Mouse (Mus musculus) colon, adult 2 months (tissue): ENCODE results near the gene 2010003K11Rik. TPM values are rescaled to one million over a fixed set of nuclear protein-coding genes. Genes with fewer than 3 reads are reported as not detected.

Source experiments
- polyA plus RNA-seq: library from polyadenylated mRNA; depleted of rRNA; stranded (reverse); fragments of >200 nt; gene quantifications from 2 replicates; pipeline ENCODE4 v1.2.3, GENCODE M21; 2012; rRNA removed

The 2010003K11Rik gene
- polyA plus RNA-seq: 20.7 and 26.0 TPM in 2 replicates

DNA sequence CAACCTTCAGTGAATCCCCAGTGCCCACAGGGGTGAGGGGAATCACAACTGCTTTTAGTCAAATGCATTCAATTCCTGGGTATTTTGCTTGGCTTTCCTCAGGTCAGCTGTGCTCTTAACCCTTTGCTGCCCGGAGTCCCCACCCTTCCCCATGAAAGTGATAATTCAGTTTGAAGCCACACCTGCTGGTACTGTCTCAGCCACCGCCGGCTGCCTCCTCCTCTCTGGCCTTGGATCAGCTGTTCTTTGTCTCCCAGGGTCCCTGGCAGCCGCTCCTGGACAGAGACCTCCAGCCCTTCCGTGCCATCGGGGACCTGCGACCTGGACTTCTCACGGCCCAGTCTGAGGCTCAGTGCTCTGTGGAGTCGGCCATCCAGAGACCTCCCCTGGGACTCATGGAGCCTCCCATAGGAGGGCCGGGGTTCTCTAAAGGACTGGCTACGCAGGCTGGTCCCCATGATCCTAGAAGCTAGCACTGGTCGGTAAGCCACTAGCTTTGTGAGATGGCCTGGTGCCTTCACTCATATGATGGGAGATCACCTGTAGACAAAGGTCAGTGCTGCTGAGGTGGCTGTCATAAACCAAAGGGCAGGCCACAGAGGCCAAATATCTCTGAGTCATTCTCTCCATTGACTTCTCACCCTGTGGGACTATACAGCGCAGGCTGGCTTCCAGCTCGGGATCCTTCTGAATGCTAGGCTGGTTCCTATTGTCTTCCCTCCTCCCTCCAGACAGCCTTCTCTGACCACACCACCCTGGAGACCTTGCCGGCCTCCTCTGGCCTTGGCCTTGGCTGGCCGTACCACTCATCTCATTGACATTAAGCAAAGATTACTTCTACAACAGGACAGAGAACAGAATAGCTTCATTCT, at the start of gene 2010003K11Rik:
TSS of gene 2010003K11Rik (minus strand) at position 522 of the 872 bp plus-strand sequence.

DNA sequence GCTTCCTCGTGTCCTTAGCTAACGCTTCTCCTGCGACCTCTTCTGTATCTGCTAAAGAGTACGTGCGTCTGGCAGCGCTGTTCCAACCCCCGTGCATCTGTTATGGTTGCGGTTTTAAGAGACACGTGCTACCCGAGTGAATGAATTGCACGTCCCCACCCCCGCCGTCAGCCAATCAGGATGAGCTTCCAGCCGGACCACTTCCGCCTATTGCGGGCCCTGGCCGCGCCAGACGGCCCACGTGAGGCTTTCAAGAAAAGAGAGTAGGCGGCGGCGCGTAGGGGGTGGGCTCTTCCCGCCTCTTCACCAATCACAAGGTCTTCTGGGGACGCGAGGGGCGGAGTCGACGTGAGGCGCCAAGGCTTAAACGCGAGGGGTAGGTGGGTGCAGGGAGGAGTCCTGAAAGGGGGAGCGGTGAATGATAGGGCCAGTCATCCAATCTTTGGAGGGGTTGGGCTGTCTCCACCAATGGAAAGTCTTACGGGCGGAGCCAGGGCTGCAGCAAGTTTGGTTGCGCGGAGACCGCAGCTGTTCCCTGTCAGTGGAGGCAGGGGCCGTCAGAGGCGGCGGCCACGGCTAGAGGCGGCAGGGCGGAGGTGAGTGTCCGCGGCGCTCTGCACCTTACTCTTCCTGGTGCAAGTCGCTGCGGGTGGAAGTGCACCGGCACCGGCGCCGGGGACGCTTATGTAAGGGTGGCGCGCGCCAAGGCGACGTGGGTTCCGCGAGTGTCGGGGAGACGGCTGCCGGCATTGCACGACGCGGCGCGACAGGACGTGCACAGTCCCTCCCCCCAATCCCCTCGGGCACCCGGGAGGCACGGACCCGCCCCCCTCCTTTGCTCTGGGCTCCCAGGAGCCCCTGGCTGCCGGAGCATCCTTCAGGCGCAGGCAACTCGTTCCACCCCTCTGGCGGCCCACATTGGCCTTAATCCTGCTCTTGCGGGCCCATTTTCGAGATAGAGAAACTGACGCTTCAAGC, 11.9 kb upstream of the 2010003K11Rik start, which contains the start of gene Pcx:
TSS of gene Pcx (plus strand) at position 487 of the 978 bp plus-strand sequence.

DNA sequence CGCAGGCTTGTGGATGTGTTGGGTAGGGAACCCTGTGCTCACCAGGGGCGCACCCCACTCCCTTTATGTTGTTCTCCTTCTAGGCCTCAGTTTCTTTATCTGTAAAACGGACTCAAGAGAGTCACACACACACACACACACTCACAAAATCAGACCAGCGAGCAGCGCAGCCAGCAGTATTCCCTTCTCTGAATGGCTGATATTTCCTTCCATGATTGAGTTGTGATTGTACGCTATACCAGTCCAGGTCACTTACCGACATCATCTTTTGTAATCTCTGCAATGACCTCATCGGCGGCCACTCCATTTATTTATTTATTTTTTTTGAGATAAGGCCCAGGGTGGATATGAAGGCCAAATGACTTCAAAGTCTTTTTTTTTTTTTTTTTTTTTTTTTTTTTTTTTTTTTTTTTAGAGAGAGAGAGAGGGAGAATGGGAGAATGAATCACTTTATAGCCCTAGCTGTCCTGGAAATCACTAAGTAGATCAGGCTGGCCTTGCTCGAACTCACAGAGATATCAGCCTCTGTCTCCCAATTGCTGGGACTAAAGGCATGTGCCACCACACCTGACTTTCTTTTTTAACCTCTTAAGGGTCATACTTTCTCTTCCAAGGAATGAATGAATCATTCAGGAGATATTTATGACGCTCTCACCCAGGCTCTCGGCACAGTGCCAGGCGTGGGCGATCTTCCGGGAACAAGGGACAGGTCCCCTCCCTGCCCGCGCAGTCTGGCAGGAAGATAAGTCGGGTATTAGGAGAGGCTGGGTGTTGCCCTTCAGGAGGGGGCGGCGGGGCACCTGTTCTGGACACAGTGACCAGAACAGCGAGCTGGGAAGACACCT, 20.8 kb downstream of the 2010003K11Rik start, which contains the start of gene Syt12:
TSS of gene Syt12 (minus strand) at position 103 of the 845 bp plus-strand sequence.

Other genes with a start within 250 kb of the 2010003K11Rik start
- gene Ssh3, start 229.4 kb downstream of the 2010003K11Rik start, polyA plus RNA-seq: 188 and 216 TPM in 2 replicates
- 4.3 and 7.3 TPM in 2 replicates for gene Ankrd13d, start 215.4 kb downstream of the 2010003K11Rik start, polyA plus RNA-seq
- 120 and 123 TPM in 2 replicates for gene Grk2, start 192.4 kb downstream of the 2010003K11Rik start, polyA plus RNA-seq
- 57.0 and 63.9 TPM in 2 replicates for gene Kdm2a, start 100.3 kb downstream of the 2010003K11Rik start, polyA plus RNA-seq
- gene Rhod, start 59.2 kb downstream of the 2010003K11Rik start, polyA plus RNA-seq: 23.4 and 23.7 TPM in 2 replicates
- 2.0 and 4.4 TPM in 2 replicates for gene Syt12, start 21.1 kb downstream of the 2010003K11Rik start, polyA plus RNA-seq
- 46.6 and 53.4 TPM in 2 replicates for gene Pcx, start 11.9 kb upstream of the 2010003K11Rik start, polyA plus RNA-seq
- gene Lrfn4, start 117.1 kb upstream of the 2010003K11Rik start, polyA plus RNA-seq: 61.8 and 65.1 TPM in 2 replicates
- 106 and 166 TPM in 2 replicates for gene Rce1, start 127.1 kb upstream of the 2010003K11Rik start, polyA plus RNA-seq
- 0.09 and 0.10 TPM in 2 replicates for gene Gm960, start 200.1 kb upstream of the 2010003K11Rik start, polyA plus RNA-seq
- gene Sptbn2, start 212.6 kb upstream of the 2010003K11Rik start, polyA plus RNA-seq: 2.8 and 3.0 TPM in 2 replicates